Mouse (Mus musculus) heart, embryonic 13.5 days (tissue): ENCODE data around the gene Epas1. TPM values are rescaled to one million over a fixed set of nuclear protein-coding genes. Genes with fewer than 3 reads are reported as not detected.

Experiments
- ATAC-seq: fragments of 200-750 bp; cut with Nextera tagmentation; 2 replicates; pipeline ENCODE4 v1.8.0; 2017; ENCODE audit warnings: moderate TSS enrichment; ENCODE audit not compliant: insufficient number of reproducible peaks, low FRiP score, low TSS enrichment; ENCODE audit errors: extremely low read depth
- H3K27ac ChIP-seq: fragments of 300-500 bp; sonication (generic); replicated peaks from 2 replicates; pipeline ENCODE4 v1.5.1; 2015; ENCODE audit warnings: moderate library complexity, mild to moderate bottlenecking, inconsistent platforms
- H3K27me3 ChIP-seq: fragments of 300-500 bp; sonication (generic); replicated peaks from 2 replicates; pipeline ENCODE4 v1.6.1; 2015; ENCODE audit warnings: mild to moderate bottlenecking, inconsistent platforms
- H3K36me3 ChIP-seq: fragments of 300-500 bp; sonication (generic); 2 replicates; pipeline ENCODE4 v1.6.1; 2015; ENCODE audit warnings: mild to moderate bottlenecking, inconsistent platforms
- H3K4me1 ChIP-seq: fragments of 300-500 bp; sonication (generic); 2 replicates; pipeline ENCODE4 v1.6.1; 2015; ENCODE audit warnings: inconsistent platforms
- H3K4me2 ChIP-seq: fragments of 300-500 bp; sonication (generic); 2 replicates; pipeline ENCODE4 v1.6.1; 2015; ENCODE audit warnings: inconsistent platforms, mild to moderate bottlenecking, moderate library complexity
- H3K4me3 ChIP-seq: fragments of 300-500 bp; sonication (generic); 2 replicates; pipeline ENCODE4 v1.5.1; 2015; ENCODE audit warnings: moderate library complexity, mild to moderate bottlenecking, inconsistent platforms
- H3K9ac ChIP-seq: fragments of 300-500 bp; sonication (generic); 2 replicates; pipeline ENCODE4 v1.6.1; 2015; ENCODE audit warnings: inconsistent platforms, mild to moderate bottlenecking, moderate library complexity
- H3K9me3 ChIP-seq: fragments of 300-500 bp; sonication (generic); 2 replicates; pipeline ENCODE4 v1.6.1; 2016; ENCODE audit warnings: inconsistent platforms
- WGBS: fragments of 180-500 bp; shearing (Covaris S2); methylation state at CpG from one replicate; pipeline ENCODE4 v1.1.7; 2015; ENCODE audit warnings: mixed read lengths; 5-methylcytosine and 5-hydroxymethylcytosine counted together
- polyA plus RNA-seq: library from polyadenylated mRNA; unstranded; fragments of >200 nt; fragmentation: Nextera tagmentation; extraction: Ambion mirVana; gene quantifications from 2 replicates; pipeline ENCODE4 v1.2.1, GENCODE M21; 2015

Epas1 gene
- polyA plus RNA-seq, 1 experiment from 2014 or later = 5.6 TPM

- Histone ChIP-seq H3K36me3 (no peaks in the 10 kb centered on the region), H3K4me3 (peak overlapping the region; percentile 18; the same call in 1 of the 2 replicates), H3K9me3 (no peaks in the 10 kb centered on the region), H3K27me3 (no peaks in the 10 kb centered on the region), H3K4me2 (peak overlapping the region; percentile 55), H3K4me1 (peaks cover 6% of the 10 kb centered on the region), H3K27ac (no peak overlapping the region; the same call in 1 of the 2 replicates), H3K9ac (0 out of 2 replicates have a peak overlapping the region, but pooled peaks have one; percentile 5)
- 6% methylated on average over 11 of the region's 11 CpGs for WGBS
- peak; percentile 70 for ATAC-seq
Observed at GRCm38 (mm10) chr17:86732024-86732423, 21.5 kb upstream of the Epas1 start.

GRCm38 (mm10) chr17:86732522-86732921 lies 21.0 kb upstream of the Epas1 start:
- peaks cover 6% of the 10 kb centered on the region for H3K4me1 ChIP-seq
- H3K27ac ChIP-seq = no peak overlapping the region; the same call in 1 of the 2 replicates
- no peaks in the 10 kb centered on the region for H3K36me3 ChIP-seq
- H3K9ac ChIP-seq = no peak overlapping the region
- peak overlapping the region; percentile 55 for H3K4me2 ChIP-seq
- H3K4me3 ChIP-seq = no peak overlapping the region
- 81% methylated on average over 1 of the region's 1 CpGs for WGBS
- no peaks in the 10 kb centered on the region for H3K9me3 ChIP-seq
- no peak; the same call in 1 of the 2 replicates for ATAC-seq
- H3K27me3 ChIP-seq = no peaks in the 10 kb centered on the region

DNA sequence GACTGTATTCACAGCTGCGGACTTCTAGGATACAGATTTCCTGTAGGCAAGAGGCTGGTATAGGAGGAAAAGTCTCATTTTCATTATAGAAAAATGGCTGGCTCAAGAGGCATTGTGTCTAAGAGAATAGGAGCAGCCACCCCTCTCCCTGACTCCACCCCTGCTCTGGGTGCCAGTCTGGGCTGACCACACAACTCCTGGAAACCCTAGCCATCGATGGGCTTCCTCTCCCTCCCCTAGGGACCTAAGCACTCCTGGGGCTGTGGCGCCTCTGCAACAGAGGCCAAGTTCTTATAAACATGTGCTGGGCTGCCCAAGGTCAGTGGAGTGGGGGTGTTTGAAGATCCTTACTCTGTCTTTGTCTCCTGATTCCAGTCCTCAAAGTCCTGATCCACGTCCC lies 19.9 kb upstream of the Epas1 start:
- Histone ChIP-seq H3K9me3 (no peaks in the 10 kb centered on the region), H3K9ac (no peak overlapping the region), H3K36me3 (no peaks in the 10 kb centered on the region), H3K27ac (no peak overlapping the region), H3K4me2 (no peak overlapping the region), H3K4me1 (peaks cover 6% of the 10 kb centered on the region), H3K27me3 (no peaks in the 10 kb centered on the region), H3K4me3 (no peak overlapping the region)
- 75% methylated on average over 4 of the region's 4 CpGs for WGBS
- no peak for ATAC-seq

DNA sequence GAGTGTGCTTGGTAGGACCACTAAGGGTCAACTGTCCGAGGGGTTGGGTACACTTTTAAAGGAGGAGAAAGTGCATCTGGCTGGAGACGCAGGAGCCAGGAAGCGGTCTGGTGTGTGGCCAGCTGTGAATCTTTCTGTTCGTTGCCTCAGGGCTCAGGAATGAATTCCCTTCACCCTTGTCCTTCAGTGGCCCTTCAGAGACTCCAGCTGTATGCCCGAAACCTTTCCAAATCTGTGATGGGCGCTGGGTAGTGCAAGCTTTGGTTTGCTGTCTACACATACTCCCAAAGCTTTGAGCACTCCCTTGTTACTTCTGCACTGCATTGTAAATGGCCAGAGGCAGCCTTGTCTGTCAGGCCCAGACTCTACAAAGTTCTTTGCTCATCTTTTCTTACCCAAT lies 15.0 kb upstream of the Epas1 start:
- 64% methylated on average over 6 of the region's 6 CpGs for WGBS
- H3K27ac ChIP-seq = no peak overlapping the region
- no peak for ATAC-seq
- H3K27me3 ChIP-seq = no peaks in the 10 kb centered on the region
- H3K9me3 ChIP-seq = no peaks in the 10 kb centered on the region
- H3K9ac ChIP-seq = no peak overlapping the region
- H3K36me3 ChIP-seq = no peaks in the 10 kb centered on the region
- no peak overlapping the region for H3K4me2 ChIP-seq
- H3K4me3 ChIP-seq = no peak overlapping the region
- H3K4me1 ChIP-seq = no peaks in the 10 kb centered on the region

DNA sequence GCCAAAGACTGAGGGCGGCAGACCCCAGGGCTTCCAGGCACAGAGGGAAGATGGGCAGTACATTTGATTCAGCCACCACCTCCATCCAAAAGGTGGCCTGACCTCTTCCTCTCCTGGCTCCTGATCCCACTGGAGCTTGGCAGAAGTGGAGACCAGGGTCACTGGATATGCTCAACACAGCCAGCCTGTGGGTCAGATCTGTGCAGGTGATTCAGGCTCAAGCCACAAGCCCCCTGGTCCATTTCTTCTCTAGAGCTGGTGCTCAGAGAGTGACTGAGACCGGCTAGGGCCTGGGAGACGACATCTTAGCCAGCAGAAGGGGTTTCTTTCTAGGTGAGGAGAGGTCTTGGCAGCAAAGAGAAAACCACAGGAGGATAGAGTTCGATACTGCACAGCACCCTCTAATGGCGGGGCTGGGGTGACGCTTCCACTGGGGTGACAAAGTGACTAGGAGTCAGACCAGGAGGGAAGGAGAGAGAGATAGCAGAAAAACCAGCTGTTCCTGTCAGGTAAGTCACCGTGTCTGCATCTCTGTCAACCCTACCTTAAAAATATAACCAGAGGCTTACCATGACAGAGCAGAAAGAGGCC lies 10.1 kb upstream of the Epas1 start:
- H3K27ac ChIP-seq = no peak overlapping the region
- H3K4me1 ChIP-seq = peaks cover 13% of the 10 kb centered on the region
- no peak overlapping the region for H3K4me2 ChIP-seq
- no peak overlapping the region for H3K9ac ChIP-seq
- no peaks in the 10 kb centered on the region for H3K36me3 ChIP-seq
- H3K9me3 ChIP-seq = no peaks in the 10 kb centered on the region
- no peak overlapping the region for H3K4me3 ChIP-seq
- 78% methylated on average over 6 of the region's 7 CpGs for WGBS
- no peak for ATAC-seq
- 0 out of 2 replicates have a peak, but pooled peaks cover 7% of the 10 kb centered on the region for H3K27me3 ChIP-seq

GRCm38 (mm10) chr17:86744943-86745342 lies 8.6 kb upstream of the Epas1 start:
- no peak overlapping the region for H3K4me2 ChIP-seq
- H3K9me3 ChIP-seq = no peaks in the 10 kb centered on the region
- H3K9ac ChIP-seq = no peak overlapping the region
- peaks cover 13% of the 10 kb centered on the region for H3K4me1 ChIP-seq
- no peak for ATAC-seq
- H3K27me3 ChIP-seq = peaks cover 8% of the 10 kb centered on the region; the same call in 1 of the 2 replicates
- no peaks in the 10 kb centered on the region for H3K36me3 ChIP-seq
- peak overlapping the region; percentile 39 for H3K27ac ChIP-seq
- H3K4me3 ChIP-seq = no peak overlapping the region
- 41% methylated on average over 6 of the region's 6 CpGs for WGBS

DNA sequence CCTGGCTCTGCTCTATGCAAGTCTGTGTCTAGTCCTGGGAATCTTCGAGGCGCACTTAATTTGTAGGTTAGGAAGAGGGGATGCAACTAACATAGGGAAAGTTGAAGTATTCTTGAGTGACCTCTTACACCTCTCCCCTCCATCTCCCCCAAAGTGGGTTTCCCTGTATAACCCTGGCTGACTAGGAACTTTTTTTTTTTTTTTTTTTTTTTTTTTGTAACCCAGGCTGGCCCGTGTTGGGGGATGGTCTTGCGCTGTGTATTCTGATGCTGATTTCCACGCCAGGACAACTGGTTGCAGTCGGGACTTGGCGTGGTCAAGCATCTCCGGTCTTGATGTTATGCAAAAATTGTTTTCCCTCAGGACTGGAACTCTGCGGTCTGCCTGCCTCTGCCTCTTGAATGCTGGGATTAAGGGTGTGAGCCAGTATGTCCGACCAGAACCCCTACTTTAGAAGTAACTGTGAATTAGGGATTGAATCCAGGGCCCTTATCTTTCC lies 2.1 kb upstream of the Epas1 start:
- Histone ChIP-seq H3K9ac (no peak overlapping the region), H3K27ac (no peak overlapping the region), H3K36me3 (no peaks in the 10 kb centered on the region), H3K9me3 (no peaks in the 10 kb centered on the region), H3K4me3 (no peak overlapping the region), H3K4me2 (no peak overlapping the region), H3K4me1 (peaks cover 31% of the 10 kb centered on the region), H3K27me3 (peaks cover 48% of the 10 kb centered on the region)
- WGBS = 77% methylated on average over 10 of the region's 10 CpGs
- ATAC-seq = no peak

GRCm38 (mm10) chr17:86753931-86754805 lies 668 bp downstream of the Epas1 start:
- Histone ChIP-seq H3K4me2 (peak overlapping the region; percentile 99), H3K36me3 (no peaks in the 10 kb centered on the region), H3K27me3 (peaks cover 55% of the 10 kb centered on the region), H3K4me3 (peak overlapping the region; percentile 73), H3K4me1 (peaks cover 42% of the 10 kb centered on the region), H3K9ac (peak overlapping the region; percentile 83), H3K9me3 (no peaks in the 10 kb centered on the region), H3K27ac (peak overlapping the region; percentile 39; the same call in 1 of the 2 replicates)
- under 1% methylated on average over 55 of the region's 55 CpGs for WGBS
- ATAC-seq = peak; percentile 43; the same call in 1 of the 2 replicates

- peaks cover 60% of the 10 kb centered on the region for H3K27me3 ChIP-seq
- WGBS = 1% methylated on average over 52 of the region's 52 CpGs
Observed at GRCm38 (mm10) chr17:86754806-86755571, 1.5 kb downstream of the Epas1 start.

GRCm38 (mm10) chr17:86755581-86756195 lies 2.2 kb downstream of the Epas1 start:
- no peak for ATAC-seq
- Histone ChIP-seq H3K9me3 (no peaks in the 10 kb centered on the region), H3K4me2 (peak overlapping the region; percentile 99), H3K36me3 (no peaks in the 10 kb centered on the region), H3K27ac (no peak overlapping the region), H3K4me3 (peak overlapping the region; percentile 73), H3K4me1 (peaks cover 42% of the 10 kb centered on the region), H3K9ac (peak overlapping the region; percentile 83), H3K27me3 (peaks cover 53% of the 10 kb centered on the region)
- WGBS = 15% methylated on average over 11 of the region's 11 CpGs

More at GRCm38 (mm10) chr17:86754806-86755571, 1.5 kb downstream of the Epas1 start:
- no peaks in the 10 kb centered on the region for H3K36me3 ChIP-seq
- H3K4me1 ChIP-seq = peaks cover 42% of the 10 kb centered on the region
- peak overlapping the region; percentile 73 for H3K4me3 ChIP-seq
- no peak for ATAC-seq
- H3K9me3 ChIP-seq = no peaks in the 10 kb centered on the region
- H3K9ac ChIP-seq = peak overlapping the region; percentile 83
- no peak overlapping the region for H3K27ac ChIP-seq
- H3K4me2 ChIP-seq = peak overlapping the region; percentile 99
